Mouse (Mus musculus) C2C12 (cell line): ENCODE data around the gene Serpinf2.

Experiments
- CEBPB ChIP-seq: IDR thresholded peaks from one replicate; pipeline ENCODE4 v1.6.1; 2011; ENCODE audit warnings: low read depth, mild to moderate bottlenecking, control low read depth, moderate library complexity
- CTCF ChIP-seq: IDR thresholded peaks from one replicate; pipeline ENCODE4 v1.5.1; 2011; ENCODE audit not compliant: control insufficient read depth, insufficient read depth, insufficient read length

DNA sequence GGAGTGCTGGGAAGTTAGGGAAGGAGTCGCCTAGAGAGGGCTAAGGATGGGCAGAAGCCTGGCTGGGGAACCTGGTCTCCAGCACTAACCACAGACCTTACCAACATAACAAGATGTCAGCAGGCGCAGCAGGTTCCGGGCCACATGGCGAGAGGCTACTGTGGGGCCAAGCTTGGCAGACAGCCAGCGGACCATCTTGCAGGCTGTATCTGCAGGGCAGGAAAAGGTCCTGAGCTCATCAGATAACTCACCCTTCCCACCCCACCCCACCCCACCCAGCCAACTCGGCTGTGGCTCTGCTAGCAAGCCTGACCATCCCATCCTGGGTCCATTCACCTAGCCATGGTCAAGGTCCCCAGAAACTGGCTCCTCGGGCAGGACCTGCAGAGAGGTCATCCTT is 10.3 kb upstream of the Serpinf2 start:
- TF ChIP-seq CTCF (no peak), CEBPB (no peak)
